Comparison of ENCODE assay signal across 34 mouse cellular contexts in genomic region chr1:105944927-105945580, GRCm38 (mm10). TPM values are rescaled to one million over a fixed set of nuclear protein-coding genes. Genes with fewer than 3 reads are reported as not detected.
A peak's percentile ranks its signal among the peaks of the same experiment; 100 is the strongest.
DNase-seq lines count a peak whose midpoint lies in the region; ATAC-seq and TF ChIP-seq lines count a peak whose summit lies in the region.
"Had no signal": no experiment of that assay in that cellular context is flagged by ENCODE, and none has a peak within 500 bp of the region (broad histone marks: within the 10 kb centered on the region; RNA-seq: fewer than 3 reads in every experiment).

No protein-coding gene starts in this region.

- H3K4me2 ChIP-seq in forebrain, postnatal 0 days (ENCODE audit: low read depth): no peak overlapping the region
- H3K4me2 ChIP-seq in forebrain, embryonic 11.5 days (ENCODE audit: low read depth, low read length, severe bottlenecking): no peak overlapping the region
- H3K4me2 ChIP-seq in heart, postnatal 0 days (ENCODE audit: low read depth, low read length): no peak overlapping the region
- H3K4me2 ChIP-seq in liver, embryonic 11.5 days: no peak overlapping the region
- H3K4me2 ChIP-seq: embryonic facial prominence, embryonic 15.5 days; forebrain, embryonic 13.5 days; heart, embryonic 11.5 days; hindbrain, embryonic 15.5 days; intestine, embryonic 15.5 days; limb, embryonic 15.5 days; stomach, embryonic 15.5 days had no signal

- no peaks in the 10 kb centered on the region for H3K36me3 ChIP-seq in forebrain, postnatal 0 days (ENCODE audit: insufficient read depth)
- no peaks in the 10 kb centered on the region for H3K36me3 ChIP-seq in forebrain, embryonic 11.5 days (ENCODE audit: control insufficient read depth, insufficient read depth, low read length)
- H3K36me3 ChIP-seq in heart, postnatal 0 days (replicated peaks; ENCODE audit: control insufficient read depth, insufficient read depth, low read length): no peaks in the 10 kb centered on the region
- H3K36me3 ChIP-seq in liver, embryonic 11.5 days (ENCODE audit: control insufficient read depth, insufficient read depth, low read length): no peaks in the 10 kb centered on the region
- H3K36me3 ChIP-seq: embryonic facial prominence, embryonic 10.5 days; embryonic facial prominence, embryonic 15.5 days; G1E; hindbrain, embryonic 10.5 days; hindbrain, embryonic 15.5 days; intestine, embryonic 15.5 days; limb, embryonic 10.5 days; limb, embryonic 15.5 days; stomach, embryonic 15.5 days had no signal

- no peak overlapping the region for H3K4me3 ChIP-seq in forebrain, postnatal 0 days (ENCODE audit: low read depth, low read length)
- H3K4me3 ChIP-seq in forebrain, embryonic 11.5 days (ENCODE audit: low read depth, low read length): no peak overlapping the region
- H3K4me3 ChIP-seq in heart, postnatal 0 days (ENCODE audit: low read depth, low read length): no peak overlapping the region
- H3K4me3 ChIP-seq in liver, embryonic 11.5 days (ENCODE audit: low read depth, low read length): no peak overlapping the region
- no peak overlapping the region for H3K4me3 ChIP-seq in cerebellum, adult 2 months (replicated peaks; ENCODE audit: insufficient read depth, low read depth, low read length)
- H3K4me3 ChIP-seq: embryonic facial prominence, embryonic 10.5 days; embryonic facial prominence, embryonic 15.5 days; forebrain, embryonic 13.5 days; hindbrain, embryonic 10.5 days; hindbrain, embryonic 15.5 days; intestine, embryonic 15.5 days; limb, embryonic 10.5 days; limb, embryonic 15.5 days; stomach, embryonic 15.5 days had no signal

- peak; percentile 8 for DNase-seq in forebrain, postnatal 0 days
- no peak for DNase-seq in forebrain, embryonic 11.5 days (ENCODE audit: low spot score)
- no peak for DNase-seq in heart, postnatal 0 days (ENCODE audit: low spot score)
- DNase-seq in heart, postnatal 25 days (ENCODE audit: low spot score): no peak
- DNase-seq in MN1 (ENCODE audit: low spot score): peak; percentile 43
- DNase-seq in left cerebral cortex, postnatal 25 days (ENCODE audit: low spot score in 2 of 2): peak; percentile 23 to 87
- DNase-seq in liver, embryonic 11.5 days (ENCODE audit: low spot score): no peak
- no peak for DNase-seq in cerebellum, adult 2 months
- DNase-seq: adrenal gland, postnatal 10 days; cerebellum, adult 11-12 months; cerebellum, postnatal 14 days; gastrocnemius, postnatal 14 days; heart, adult 11 months; heart, postnatal 10 days; kidney, adult 2 months; kidney, postnatal 4 days; lung, adult 2 months; lung, postnatal 10 days; thymus, postnatal 14 days had no signal

- H3K27ac ChIP-seq in forebrain, postnatal 0 days (ENCODE audit: low read depth, low read length): no peak overlapping the region
- no peak overlapping the region for H3K27ac ChIP-seq in forebrain, embryonic 11.5 days (ENCODE audit: low read depth, low read length)
- H3K27ac ChIP-seq in heart, postnatal 0 days (ENCODE audit: low read depth): no peak overlapping the region
- no peak overlapping the region for H3K27ac ChIP-seq in liver, embryonic 11.5 days (ENCODE audit: low read depth, low read length)
- no peak overlapping the region for H3K27ac ChIP-seq in cerebellum, adult 2 months (ENCODE audit: insufficient read depth, low read length)
- H3K27ac ChIP-seq: embryonic facial prominence, embryonic 10.5 days; embryonic facial prominence, embryonic 15.5 days; forebrain, embryonic 13.5 days; hindbrain, embryonic 10.5 days; hindbrain, embryonic 15.5 days; intestine, embryonic 15.5 days; limb, embryonic 10.5 days; limb, embryonic 15.5 days; liver, embryonic 14.5 days; macrophage; stomach, embryonic 15.5 days had no signal

- no peak for TF ChIP-seq EP300 in heart, postnatal 0 days (IDR thresholded peaks at IDR 0.05; ENCODE audit: low read depth)

- peaks cover 3% of the 10 kb centered on the region; the same call in 1 of the 2 replicates for H3K4me1 ChIP-seq in forebrain, postnatal 0 days (ENCODE audit: insufficient read depth)
- H3K4me1 ChIP-seq in forebrain, embryonic 11.5 days (replicated peaks; ENCODE audit: control insufficient read depth, insufficient read depth, low read length): no peaks in the 10 kb centered on the region
- peaks cover 15% of the 10 kb centered on the region for H3K4me1 ChIP-seq in heart, postnatal 0 days (ENCODE audit: control insufficient read depth, insufficient read depth)
- no peaks in the 10 kb centered on the region for H3K4me1 ChIP-seq in liver, embryonic 11.5 days (replicated peaks; ENCODE audit: control insufficient read depth, insufficient read depth, low read length)
- H3K4me1 ChIP-seq in cerebellum, adult 2 months (ENCODE audit: control insufficient read depth, insufficient read depth, low read length): no peaks in the 10 kb centered on the region
- H3K4me1 ChIP-seq: embryonic facial prominence, embryonic 10.5 days; hindbrain, embryonic 10.5 days; intestine, embryonic 15.5 days; limb, embryonic 10.5 days; stomach, embryonic 15.5 days had no signal

- H3K9me3 ChIP-seq in forebrain, postnatal 0 days (ENCODE audit: low read length): no peaks in the 10 kb centered on the region
- no peaks in the 10 kb centered on the region for H3K9me3 ChIP-seq in forebrain, embryonic 11.5 days (ENCODE audit: control insufficient read depth, low read length)
- no peaks in the 10 kb centered on the region for H3K9me3 ChIP-seq in heart, postnatal 0 days (replicated peaks; ENCODE audit: control insufficient read depth, low read length)
- no peaks in the 10 kb centered on the region for H3K9me3 ChIP-seq in liver, embryonic 11.5 days (ENCODE audit: control insufficient read depth, low read length)
- H3K9me3 ChIP-seq: embryonic facial prominence, embryonic 10.5 days; embryonic facial prominence, embryonic 15.5 days; forebrain, embryonic 13.5 days; G1E; hindbrain, embryonic 10.5 days; hindbrain, embryonic 15.5 days; intestine, embryonic 15.5 days; limb, embryonic 10.5 days; limb, embryonic 15.5 days; stomach, embryonic 15.5 days had no signal

- intact Hi-C loops in heart, postnatal 25 days (cut with DNase I): loop anchor here (5.0 kb wide), 2 partner anchors 38 to 53 kb away; no protein-coding TSS in a partner anchor
- intact Hi-C loops in left cerebral cortex, postnatal 25 days (cut with DNase I): loop anchor here (2.0 to 5.0 kb wide), 5 partner anchors 38 to 203 kb away; partner anchors contain the start of gene Zcchc2

- WGBS in forebrain, postnatal 0 days: 71% methylated on average over 10 of the region's 10 CpGs
- 85% methylated on average over 10 of the region's 10 CpGs for WGBS in forebrain, embryonic 11.5 days
- WGBS in heart, postnatal 0 days: 70% methylated on average over 10 of the region's 10 CpGs
- WGBS in liver, embryonic 11.5 days: 78% methylated on average over 10 of the region's 10 CpGs
- 84% methylated on average over 10 of the region's 10 CpGs for WGBS in cerebellum, adult 2 months

- TF ChIP-seq POLR2A in cerebellum, adult 2 months (IDR thresholded peaks at IDR 0.05; ENCODE audit: borderline replicate concordance, insufficient read depth, low read length): no peak

- peak; percentile 37 for ATAC-seq in forebrain, postnatal 0 days
- no peak for ATAC-seq in forebrain, embryonic 11.5 days (replicated peaks; ENCODE audit: low FRiP score)
- no peak for ATAC-seq in heart, postnatal 0 days (ENCODE audit: insufficient read depth, low read depth)
- ATAC-seq in liver, embryonic 11.5 days (replicated peaks; ENCODE audit: low FRiP score): no peak
- ATAC-seq: forebrain, embryonic 13.5 days; intestine, embryonic 15.5 days; midbrain, embryonic 16.5 days; Patski had no signal

- no peak overlapping the region for H3K9ac ChIP-seq in forebrain, postnatal 0 days
- no peak overlapping the region for H3K9ac ChIP-seq in forebrain, embryonic 11.5 days (ENCODE audit: low read length)
- 0 out of 2 replicates have a peak overlapping the region, but pooled peaks have one; percentile 3 for H3K9ac ChIP-seq in heart, postnatal 0 days (replicated peaks; ENCODE audit: low read depth, low read length)
- no peak overlapping the region for H3K9ac ChIP-seq in liver, embryonic 11.5 days (ENCODE audit: low read depth, low read length)
- H3K9ac ChIP-seq: embryonic facial prominence, embryonic 15.5 days; forebrain, embryonic 13.5 days; hindbrain, embryonic 15.5 days; intestine, embryonic 15.5 days; limb, embryonic 15.5 days; liver, embryonic 14.5 days; stomach, embryonic 15.5 days had no signal

- H3K27me3 ChIP-seq in forebrain, postnatal 0 days (ENCODE audit: insufficient read depth, low read length): no peaks in the 10 kb centered on the region
- H3K27me3 ChIP-seq in forebrain, embryonic 11.5 days (ENCODE audit: control insufficient read depth, insufficient read depth, low read length): no peaks in the 10 kb centered on the region
- no peaks in the 10 kb centered on the region for H3K27me3 ChIP-seq in heart, postnatal 0 days (ENCODE audit: control insufficient read depth, insufficient read depth, low read length)
- H3K27me3 ChIP-seq in liver, embryonic 11.5 days (replicated peaks; ENCODE audit: control insufficient read depth, insufficient read depth, low read length): no peaks in the 10 kb centered on the region
- H3K27me3 ChIP-seq in cerebellum, adult 2 months (ENCODE audit: control insufficient read depth, insufficient read depth, low read length): no peaks in the 10 kb centered on the region
- H3K27me3 ChIP-seq: embryonic facial prominence, embryonic 15.5 days; forebrain, embryonic 13.5 days; hindbrain, embryonic 15.5 days; intestine, embryonic 15.5 days; limb, embryonic 15.5 days; Patski; stomach, embryonic 15.5 days had no signal

- TF ChIP-seq CTCF in forebrain, postnatal 0 days (IDR thresholded peaks at IDR 0.05; ENCODE audit: low read depth): no peak
- TF ChIP-seq CTCF in heart, postnatal 0 days (IDR thresholded peaks at IDR 0.05; ENCODE audit: low read depth): no peak
- TF ChIP-seq CTCF in cerebellum, adult 2 months (IDR thresholded peaks at IDR 0.05; ENCODE audit: borderline replicate concordance, insufficient read depth, low read depth, low read length): no peak

RNA-seq across cellular contexts. Expression of gene Zcchc2, which starts 45.2 kb away (rescaled TPM):
- total RNA-seq in forebrain, postnatal 0 days (2014; rRNA removed): 11.8 and 14.2 TPM in 2 replicates
- polyA plus RNA-seq in forebrain, postnatal 0 days (2015; fragmentation: Nextera tagmentation; extraction: Ambion mirVana): 1.4 and 2.0 TPM in 2 replicates
- 2.5 and 2.9 TPM in 2 replicates for polyA plus RNA-seq in forebrain, embryonic 11.5 days (2014; fragmentation: Nextera tagmentation; extraction: Ambion mirVana)
- 6.6 and 9.5 TPM in 2 replicates for total RNA-seq in heart, postnatal 0 days (2014; rRNA removed; ENCODE audit: low replicate concordance)
- 1.1 TPM in 2 replicates for polyA plus RNA-seq in heart, postnatal 0 days (2015; fragmentation: Nextera tagmentation; extraction: Ambion mirVana)
- total RNA-seq in heart, postnatal 25 days (2021): 1 to 10 TPM; 8.2 to 8.5 TPM
- 10 to 100 TPM; 22.1 to 27.1 TPM for total RNA-seq in left cerebral cortex, postnatal 25 days (2021)
- 3.4 and 3.9 TPM in 2 replicates for polyA plus RNA-seq in liver, embryonic 11.5 days (2014; fragmentation: Nextera tagmentation; extraction: Ambion mirVana)
- 19.7 and 19.8 TPM in 2 replicates for polyA plus RNA-seq in cerebellum, adult 2 months (2012; rRNA removed)

Comparison
In these comparisons a context has a peak if more than half of its experiments do, and no peak if none do; other contexts are left out.
1. DNase-seq: peak in forebrain, postnatal 0 days (single experiment), MN1 (single experiment) and left cerebral cortex, postnatal 25 days (2 of 2); none in forebrain, embryonic 11.5 days (single experiment), heart, postnatal 0 days (single experiment), heart, postnatal 25 days (single experiment), liver, embryonic 11.5 days (single experiment) and cerebellum, adult 2 months (0 of 2).